Mouse (Mus musculus) forebrain, embryonic 14.5 days (tissue): ENCODE results near the gene Trhr2. TPM values are rescaled to one million over a fixed set of nuclear protein-coding genes. Genes with fewer than 3 reads are reported as not detected.

ENCODE experiments used
- ATAC-seq: fragments of 200-750 bp; cut with Nextera tagmentation; 2 replicates; pipeline ENCODE4 v1.8.0; 2017; ENCODE audit warnings: mild to moderate bottlenecking, moderate library complexity
- DNase-seq: peaks from one replicate; pipeline ENCODE4 v3.0.0-alpha.2; 2015; ENCODE audit warnings: low spot score
- H3K27ac ChIP-seq: fragments of 300-500 bp; sonication (generic); 2 replicates; pipeline ENCODE4 v1.5.1; 2014; ENCODE audit warnings: low read depth, mild to moderate bottlenecking, control low read depth, low read length, moderate library complexity
- H3K27me3 ChIP-seq: fragments of 300-500 bp; sonication (generic); replicated peaks from 2 replicates; pipeline ENCODE4 v1.6.1; 2014; ENCODE audit warnings: low read length, control low read depth, mixed read lengths; ENCODE audit not compliant: control insufficient read depth, insufficient read depth
- H3K36me3 ChIP-seq: fragments of 300-500 bp; sonication (generic); 2 replicates; pipeline ENCODE4 v1.6.1; 2014; ENCODE audit warnings: low read length, control low read depth; ENCODE audit not compliant: control insufficient read depth, insufficient read depth
- H3K4me1 ChIP-seq: fragments of 300-500 bp; sonication (generic); 2 replicates; pipeline ENCODE4 v1.6.1; 2014; ENCODE audit warnings: antibody characterized with exemption, low read length, control low read depth; ENCODE audit not compliant: control insufficient read depth, insufficient read depth
- H3K4me2 ChIP-seq: fragments of 300-500 bp; sonication (generic); 2 replicates; pipeline ENCODE4 v1.6.1; 2014; ENCODE audit warnings: mild to moderate bottlenecking, control low read depth, low read length
- H3K4me3 ChIP-seq: fragments of 300-500 bp; sonication (generic); 2 replicates; pipeline ENCODE4 v1.5.1; 2014; ENCODE audit warnings: low read depth, low read length, control low read depth
- H3K9ac ChIP-seq: fragments of 300-500 bp; sonication (generic); 2 replicates; pipeline ENCODE4 v1.6.1; 2014; ENCODE audit warnings: mild to moderate bottlenecking, low read length, control low read depth, moderate library complexity
- H3K9me3 ChIP-seq: fragments of 300-500 bp; sonication (generic); replicated peaks from 2 replicates; pipeline ENCODE4 v1.6.1; 2016; ENCODE audit warnings: low read length, control low read depth, mixed read lengths; ENCODE audit not compliant: control insufficient read depth
- WGBS: fragments of 180-500 bp; shearing (Covaris S2); extraction: QIAGEN DNeasy Blood & Tissue Kit; methylation state at CpG from one replicate; pipeline ENCODE4 v1.1.7; 2014; 5-methylcytosine and 5-hydroxymethylcytosine counted together
- polyA plus RNA-seq: library from polyadenylated mRNA; unstranded; fragments of >200 nt; fragmentation: Nextera tagmentation; extraction: Ambion mirVana; gene quantifications from 2 replicates; pipeline ENCODE4 v1.2.1, GENCODE M21; 2014

The Trhr2 gene
- polyA plus RNA-seq, 1 experiment from 2014 or later, result not detected

GRCm38 (mm10) chr8:122340761-122341160 lies 19.8 kb downstream of the Trhr2 start:
- H3K4me3 ChIP-seq, result no peak overlapping the region
- ATAC-seq (no peak), DNase-seq (no peak)
- H3K9ac ChIP-seq, result no peak overlapping the region
- H3K4me1 ChIP-seq, result peaks cover 4% of the 10 kb centered on the region; the same call in 1 of the 2 replicates
- peaks cover 52% of the 10 kb centered on the region for H3K27me3 ChIP-seq
- H3K9me3 ChIP-seq, result no peaks in the 10 kb centered on the region
- no peaks in the 10 kb centered on the region for H3K36me3 ChIP-seq
- 86% methylated on average over 3 of the region's 3 CpGs for WGBS
- no peak overlapping the region for H3K27ac ChIP-seq
- no peak overlapping the region for H3K4me2 ChIP-seq

- WGBS, result 41% methylated on average over 6 of the region's 6 CpGs
- H3K27me3 ChIP-seq, result peaks cover 64% of the 10 kb centered on the region
- no peaks in the 10 kb centered on the region for H3K9me3 ChIP-seq
- H3K9ac ChIP-seq, result no peak overlapping the region
- no peaks in the 10 kb centered on the region for H3K36me3 ChIP-seq
- ATAC-seq (no peak), DNase-seq (no peak)
- no peak overlapping the region for H3K4me2 ChIP-seq
- no peak overlapping the region for H3K4me3 ChIP-seq
- peaks cover 4% of the 10 kb centered on the region; the same call in 1 of the 2 replicates for H3K4me1 ChIP-seq
- no peak overlapping the region for H3K27ac ChIP-seq
Observed at GRCm38 (mm10) chr8:122338852-122339251, 21.7 kb downstream of the Trhr2 start.

DNA sequence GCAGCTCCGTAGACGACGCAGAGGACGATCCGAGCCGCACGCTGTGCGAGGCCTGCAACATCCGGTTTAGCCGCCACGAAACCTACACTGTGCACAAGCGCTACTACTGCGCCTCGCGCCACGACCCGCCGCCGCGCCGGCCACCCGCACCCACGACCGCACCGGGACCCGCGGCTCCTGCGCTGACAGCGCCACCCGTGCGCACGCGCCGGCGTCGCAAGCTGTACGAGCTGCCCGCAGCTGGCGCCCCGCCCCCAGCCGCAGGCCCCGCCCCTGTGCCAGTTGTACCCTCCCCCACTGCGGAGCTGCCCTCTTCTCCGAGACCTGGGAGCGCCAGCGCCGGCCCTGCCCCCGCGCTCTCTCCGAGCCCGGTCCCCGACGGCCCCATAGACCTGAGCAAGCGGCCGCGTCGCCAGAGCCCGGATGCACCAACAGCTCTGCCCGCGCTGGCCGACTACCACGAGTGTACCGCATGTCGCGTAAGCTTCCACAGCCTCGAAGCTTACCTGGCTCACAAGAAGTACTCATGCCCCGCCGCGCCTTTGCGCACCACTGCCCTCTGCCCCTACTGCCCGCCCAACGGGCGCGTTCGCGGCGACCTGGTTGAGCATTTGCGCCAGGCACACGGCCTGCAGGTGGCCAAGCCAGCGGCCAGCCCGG lies 24.2 kb downstream of the Trhr2 start:
- ATAC-seq (peak; percentile 80), DNase-seq (peak; percentile 72)
- H3K4me3 ChIP-seq, result peak overlapping the region; percentile 51
- H3K9ac ChIP-seq, result peak overlapping the region; percentile 67
- H3K27me3 ChIP-seq, result peaks cover 50% of the 10 kb centered on the region
- H3K4me2 ChIP-seq, result peak overlapping the region; percentile 96
- H3K4me1 ChIP-seq, result no peaks in the 10 kb centered on the region
- WGBS, result under 1% methylated on average over 70 of the region's 81 CpGs
- H3K27ac ChIP-seq, result no peak overlapping the region
- no peaks in the 10 kb centered on the region for H3K9me3 ChIP-seq
- H3K36me3 ChIP-seq, result no peaks in the 10 kb centered on the region

GRCm38 (mm10) chr8:122335638-122336250 lies 24.8 kb downstream of the Trhr2 start:
- 6% methylated on average over 43 of the region's 57 CpGs for WGBS
- no peaks in the 10 kb centered on the region for H3K36me3 ChIP-seq
- ATAC-seq, result peak; percentile 60
- H3K9me3 ChIP-seq, result no peaks in the 10 kb centered on the region
- peak overlapping the region; percentile 51 for H3K4me3 ChIP-seq
- H3K4me1 ChIP-seq, result no peaks in the 10 kb centered on the region
- peak; percentile 11 for DNase-seq
- H3K9ac ChIP-seq, result peak overlapping the region; percentile 67
- peak overlapping the region; percentile 96 for H3K4me2 ChIP-seq
- H3K27me3 ChIP-seq, result peaks cover 50% of the 10 kb centered on the region
- no peak overlapping the region for H3K27ac ChIP-seq

GRCm38 (mm10) chr8:122334791-122335490 lies 25.6 kb downstream of the Trhr2 start:
- ATAC-seq (no peak), DNase-seq (no peak)
- Histone ChIP-seq H3K36me3 (no peaks in the 10 kb centered on the region), H3K4me3 (peak overlapping the region; percentile 51; the same call in 1 of the 2 replicates), H3K9ac (no peak overlapping the region), H3K27me3 (peaks cover 50% of the 10 kb centered on the region), H3K27ac (no peak overlapping the region), H3K9me3 (no peaks in the 10 kb centered on the region), H3K4me2 (peak overlapping the region; percentile 96), H3K4me1 (no peaks in the 10 kb centered on the region)
- 81% methylated on average over 13 of the region's 13 CpGs for WGBS

DNA sequence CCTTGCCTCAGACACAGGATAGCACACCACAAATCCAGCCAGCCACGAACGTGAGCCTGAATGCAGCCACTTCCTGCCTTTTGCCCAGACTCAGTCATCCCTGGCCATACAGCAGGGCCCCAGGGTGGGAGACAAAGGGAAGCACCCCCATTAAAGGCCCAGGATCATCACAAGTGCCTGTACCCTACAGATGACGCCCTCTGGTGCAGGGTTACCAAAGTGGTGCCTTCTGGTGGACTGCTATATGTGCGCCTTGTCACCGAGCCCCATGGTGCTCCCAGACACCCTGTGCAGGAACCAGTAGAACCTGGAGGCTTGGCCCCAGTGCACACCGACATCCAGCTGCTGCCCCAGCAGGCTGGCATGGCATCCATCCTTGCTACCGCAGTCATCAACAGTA lies 27.0 kb downstream of the Trhr2 start:
- no peak for ATAC-seq
- no peak overlapping the region for H3K4me2 ChIP-seq
- WGBS, result 80% methylated on average over 7 of the region's 7 CpGs
- no peak for DNase-seq
- H3K4me3 ChIP-seq, result no peak overlapping the region
- H3K9ac ChIP-seq, result no peak overlapping the region
- peaks cover 44% of the 10 kb centered on the region for H3K27me3 ChIP-seq
- no peaks in the 10 kb centered on the region for H3K4me1 ChIP-seq
- no peak overlapping the region for H3K27ac ChIP-seq
- H3K36me3 ChIP-seq, result no peaks in the 10 kb centered on the region
- H3K9me3 ChIP-seq, result no peaks in the 10 kb centered on the region

- DNase-seq, result peak; percentile 79
- 68% methylated on average over 6 of the region's 6 CpGs for WGBS
- H3K36me3 ChIP-seq, result no peaks in the 10 kb centered on the region
- H3K27ac ChIP-seq, result no peak overlapping the region
- peaks cover 38% of the 10 kb centered on the region for H3K27me3 ChIP-seq
- no peak overlapping the region for H3K4me3 ChIP-seq
- no peak overlapping the region for H3K4me2 ChIP-seq
- no peak overlapping the region for H3K9ac ChIP-seq
- ATAC-seq, result peak; percentile 22; the same call in 1 of the 2 replicates
- H3K4me1 ChIP-seq, result no peaks in the 10 kb centered on the region
- H3K9me3 ChIP-seq, result no peaks in the 10 kb centered on the region
Observed at GRCm38 (mm10) chr8:122332753-122333506, 27.6 kb downstream of the Trhr2 start.

DNA sequence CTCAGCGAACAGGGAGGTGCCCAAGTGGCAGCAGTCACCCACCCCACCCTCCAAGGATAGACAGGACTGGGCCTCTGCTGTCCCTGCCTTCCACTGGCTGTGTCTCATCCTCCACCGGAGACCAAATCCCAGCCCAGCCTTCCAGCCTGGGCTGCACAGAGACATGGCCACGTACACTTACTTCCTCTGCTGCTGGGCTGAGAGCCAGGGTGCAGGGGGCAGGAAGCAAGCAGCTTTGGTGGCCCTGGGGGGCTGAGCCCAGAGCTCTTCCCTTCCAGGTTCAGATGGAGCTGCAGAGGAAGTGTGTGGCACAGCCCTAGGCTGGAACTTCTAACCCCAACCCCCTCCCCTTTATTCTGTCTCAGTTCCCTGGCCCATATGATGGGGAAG lies 29.4 kb downstream of the Trhr2 start:
- H3K9ac ChIP-seq, result no peak overlapping the region
- no peak overlapping the region for H3K27ac ChIP-seq
- peaks cover 20% of the 10 kb centered on the region for H3K27me3 ChIP-seq
- ATAC-seq (no peak), DNase-seq (no peak)
- H3K9me3 ChIP-seq, result no peaks in the 10 kb centered on the region
- no peaks in the 10 kb centered on the region for H3K36me3 ChIP-seq
- H3K4me1 ChIP-seq, result no peaks in the 10 kb centered on the region
- WGBS, result 69% methylated on average over 3 of the region's 3 CpGs
- H3K4me3 ChIP-seq, result no peak overlapping the region
- H3K4me2 ChIP-seq, result no peak overlapping the region
